Mouse (Mus musculus) duodenum, adult 2 months (tissue): ENCODE data around the gene P3h3. TPM values are rescaled to one million over a fixed set of nuclear protein-coding genes. Genes with fewer than 3 reads are reported as not detected.

Experiments
- polyA plus RNA-seq: library from polyadenylated mRNA; depleted of rRNA; stranded (reverse); fragments of >200 nt; gene quantifications from 2 replicates; pipeline ENCODE4 v1.2.3, GENCODE M21; 2012; ENCODE audit warnings: low replicate concordance; rRNA removed

P3h3 gene
- 5.8 and 11.2 TPM in 2 replicates for polyA plus RNA-seq

DNA sequence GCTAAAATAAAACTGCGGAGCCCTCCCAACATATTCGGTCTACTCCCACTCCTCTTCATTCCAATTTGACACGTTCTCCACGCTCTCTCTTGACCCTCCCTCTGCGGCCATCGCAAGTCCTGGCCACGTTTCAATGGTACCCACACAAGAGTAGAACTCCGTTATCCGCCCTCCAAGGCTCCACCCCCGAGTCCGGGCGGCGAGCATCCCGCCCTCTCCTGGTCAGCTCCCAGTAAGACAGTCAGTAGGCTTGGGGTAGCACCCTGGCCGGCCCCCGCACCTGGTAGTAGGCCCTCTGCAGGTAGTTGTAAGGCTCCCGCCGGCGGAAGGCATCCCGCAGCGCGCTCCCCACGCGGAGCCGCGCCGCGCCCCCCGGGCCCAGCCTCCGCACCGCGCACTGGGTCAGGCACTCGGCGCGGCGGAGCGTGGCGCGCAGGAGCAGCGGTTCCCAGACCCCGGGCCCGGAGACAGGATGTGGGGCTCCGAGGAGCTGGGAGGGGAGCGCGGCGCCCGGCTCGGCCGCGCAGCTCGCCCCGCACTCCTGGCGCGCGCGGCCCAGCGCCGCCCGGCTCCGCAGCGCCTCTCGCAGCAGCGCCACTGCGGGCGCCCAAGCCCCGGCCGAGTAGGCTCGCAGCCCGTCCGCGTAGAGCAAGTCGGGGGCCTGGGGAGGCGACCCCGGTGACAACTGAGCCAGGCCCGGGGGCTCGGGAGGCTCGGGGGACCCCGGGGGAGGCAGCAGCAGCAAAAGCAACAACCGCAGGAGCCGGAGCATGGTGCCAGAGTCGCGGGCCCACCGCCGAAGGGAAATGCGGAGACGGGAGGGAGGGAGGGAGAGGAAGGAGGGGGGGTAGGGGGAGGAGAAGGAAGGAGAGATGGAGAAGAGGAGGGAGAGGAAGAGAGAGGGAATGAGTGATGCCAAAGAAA is at the start of gene P3h3:
Gene P3h3 (minus strand): TSS at position 837 of the 924 bp plus-strand sequence.

DNA sequence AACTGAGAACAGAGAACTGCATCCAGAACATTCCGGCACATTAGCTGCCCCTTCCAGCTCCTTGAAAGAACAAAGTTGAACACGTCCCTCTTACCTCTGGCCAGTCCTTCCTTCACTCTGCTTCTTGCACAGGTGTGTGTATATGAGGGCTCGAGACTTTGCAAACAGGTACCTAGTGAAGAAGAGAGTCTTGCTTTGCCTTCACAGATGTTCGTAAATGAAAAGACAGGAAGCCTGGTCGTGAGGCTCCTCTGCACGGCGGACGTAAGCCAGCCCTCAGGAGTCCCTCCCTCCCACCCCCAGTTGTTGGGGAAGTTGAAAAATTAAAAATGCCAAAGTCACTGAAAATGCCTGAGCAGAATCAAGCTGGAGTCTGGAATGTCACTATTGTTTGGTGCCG is 30.4 kb upstream of the P3h3 start, which contains the start of gene Cd4:
Gene Cd4 (minus strand): TSS at position 236 of the 400 bp plus-strand sequence.

DNA sequence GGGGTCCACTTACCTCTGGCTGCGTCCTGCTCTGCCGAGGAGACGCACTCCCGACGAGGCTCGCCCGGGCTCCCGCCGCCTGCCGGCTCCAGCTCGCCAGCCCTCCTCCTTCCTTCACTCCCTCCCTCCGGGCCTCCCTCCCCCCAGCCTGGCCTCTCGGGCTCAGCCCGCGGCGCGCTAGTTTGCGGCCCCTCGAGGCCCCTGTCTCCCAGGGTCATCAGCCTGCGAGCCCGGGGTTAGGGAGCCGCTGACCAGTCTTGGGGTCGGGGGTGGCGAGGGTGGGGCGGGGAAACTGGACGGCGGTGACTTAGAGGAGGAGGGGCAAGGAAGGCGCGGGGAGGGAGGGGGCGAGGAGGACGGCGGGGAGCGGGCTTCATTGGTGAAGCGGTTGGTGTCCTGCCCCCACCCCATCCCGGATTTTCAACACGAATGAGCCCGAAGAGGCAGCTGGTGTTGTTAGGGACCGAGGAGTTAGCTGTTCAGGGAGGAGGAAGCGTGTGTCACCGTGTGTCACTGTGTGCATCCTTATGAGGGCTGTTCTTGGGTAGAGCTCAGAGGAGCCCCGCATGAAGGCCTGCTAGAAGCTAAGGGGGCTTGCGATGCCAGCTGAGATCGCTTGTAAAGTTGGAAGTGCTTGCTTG is 6.2 kb upstream of the P3h3 start, which contains the start of gene Gpr162:
Gene Gpr162 (minus strand): TSS at position 326 of the 641 bp plus-strand sequence.

DNA sequence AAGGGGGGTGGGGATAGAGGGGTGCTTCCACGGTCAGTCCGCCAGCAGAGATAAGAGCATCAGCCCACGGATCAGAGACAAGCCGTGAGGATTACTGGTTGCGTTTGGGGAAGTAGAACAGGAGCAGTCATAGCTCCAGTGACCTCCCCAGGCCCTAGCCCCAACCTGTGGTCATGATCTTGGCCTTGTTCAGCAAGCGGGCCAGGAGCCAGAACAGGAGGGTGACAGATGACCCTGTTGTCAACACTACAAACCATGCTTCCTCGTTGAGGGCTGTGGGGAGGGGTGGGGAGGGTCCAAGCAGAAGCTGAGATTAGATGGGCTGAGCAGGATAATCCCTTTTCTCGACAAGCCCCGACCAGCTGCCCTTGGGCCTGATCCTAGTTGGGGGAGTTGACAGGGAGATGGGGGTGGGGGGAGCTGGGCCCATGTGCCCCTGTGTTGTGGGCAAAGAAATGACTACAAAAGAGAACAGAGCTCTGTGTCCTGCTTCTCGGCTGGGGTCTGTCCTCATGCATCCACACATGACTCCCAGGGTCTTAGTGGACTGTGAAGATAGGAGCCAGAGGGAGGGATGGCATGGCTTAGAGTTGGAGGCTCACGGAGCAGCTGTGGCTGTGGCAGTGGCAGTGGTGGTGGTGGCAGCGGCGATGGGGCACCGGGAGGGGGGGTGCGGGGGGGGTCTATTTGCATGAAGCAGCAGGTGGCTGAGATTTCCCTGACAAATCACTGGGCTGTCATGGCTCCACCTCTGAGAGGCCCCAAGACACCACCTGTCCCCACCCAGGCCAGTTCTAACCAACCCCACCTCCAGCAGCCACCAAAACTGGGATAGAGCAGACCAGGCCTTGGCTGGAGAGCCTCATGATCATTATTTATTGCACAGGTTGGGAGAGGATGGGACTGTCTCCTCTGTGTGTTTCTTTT is 17.0 kb downstream of the P3h3 start, which contains the start of gene Gnb3:
Gene Gnb3 (minus strand): TSS at position 35 of the 927 bp plus-strand sequence.

DNA sequence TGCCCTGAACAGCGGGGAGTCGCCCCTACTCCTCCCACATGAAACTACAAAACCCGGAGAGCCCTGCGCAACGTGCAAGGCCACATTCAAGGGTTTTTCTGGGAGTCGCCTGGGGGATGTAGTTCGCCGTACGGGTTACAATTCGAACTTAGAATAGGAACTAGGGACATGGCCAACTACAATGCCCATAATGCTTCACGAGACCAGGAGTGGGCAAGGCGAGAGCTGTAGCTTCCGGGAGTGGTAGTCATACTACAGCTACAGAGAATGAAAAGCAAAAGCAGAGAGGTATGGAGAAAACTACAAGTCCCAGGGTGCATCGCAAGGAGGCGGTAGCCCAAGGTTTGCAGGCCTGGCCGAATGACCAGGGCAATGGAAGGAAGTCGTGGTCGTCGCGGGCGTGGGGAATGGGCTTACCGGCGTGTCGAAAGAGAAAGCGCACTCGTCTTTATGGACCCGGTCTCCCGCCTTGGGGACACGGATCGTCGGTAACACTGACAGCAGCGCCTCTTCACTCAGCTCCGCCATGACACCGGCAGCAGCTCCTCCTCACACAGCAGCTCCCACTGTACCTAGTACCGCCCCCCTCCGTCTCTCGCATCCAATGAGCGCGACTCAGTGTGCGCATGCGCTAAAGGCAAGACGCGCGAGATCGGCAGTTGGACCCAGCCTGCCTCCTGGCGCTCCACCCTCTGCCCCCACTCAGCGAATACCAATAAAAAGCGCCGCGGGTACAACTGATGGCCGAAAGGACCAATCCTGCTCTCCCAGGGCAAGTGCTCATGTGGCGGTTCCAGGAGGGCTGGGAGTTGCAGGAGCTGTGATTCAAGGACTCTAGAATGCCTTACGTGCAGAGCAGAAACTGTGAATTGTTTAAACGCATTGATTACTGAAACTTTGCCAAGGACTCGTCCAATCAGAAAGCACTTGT is 28.4 kb downstream of the P3h3 start, which contains the start of the genes Usp5 and Cdca3:
Gene Usp5 (minus strand): TSS at position 617 of the 931 bp plus-strand sequence.
Gene Cdca3 (plus strand): TSS at position 680 of the 931 bp plus-strand sequence.

DNA sequence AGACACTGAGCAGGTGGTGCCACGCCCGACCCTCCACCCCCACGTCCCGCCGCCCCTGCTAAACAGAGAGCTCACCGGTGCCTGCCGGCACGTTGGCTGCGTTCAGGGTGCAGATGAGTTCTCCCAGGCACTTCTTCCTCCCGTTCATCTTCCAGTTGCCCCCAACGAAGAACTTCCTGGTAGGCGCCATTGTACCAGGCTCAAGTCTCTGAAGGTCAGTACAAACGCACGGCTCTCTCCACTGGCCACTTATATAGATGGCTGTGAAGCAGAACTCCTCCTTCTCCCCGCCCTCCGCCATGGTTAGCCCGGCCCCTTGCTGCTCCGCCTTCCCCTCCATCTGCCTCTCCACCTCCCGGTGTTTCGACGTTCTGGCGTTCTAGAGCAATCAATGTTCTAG is 43.6 kb downstream of the P3h3 start, which contains the start of gene Tpi1:
Gene Tpi1 (minus strand): TSS at position 364 of the 400 bp plus-strand sequence.

DNA sequence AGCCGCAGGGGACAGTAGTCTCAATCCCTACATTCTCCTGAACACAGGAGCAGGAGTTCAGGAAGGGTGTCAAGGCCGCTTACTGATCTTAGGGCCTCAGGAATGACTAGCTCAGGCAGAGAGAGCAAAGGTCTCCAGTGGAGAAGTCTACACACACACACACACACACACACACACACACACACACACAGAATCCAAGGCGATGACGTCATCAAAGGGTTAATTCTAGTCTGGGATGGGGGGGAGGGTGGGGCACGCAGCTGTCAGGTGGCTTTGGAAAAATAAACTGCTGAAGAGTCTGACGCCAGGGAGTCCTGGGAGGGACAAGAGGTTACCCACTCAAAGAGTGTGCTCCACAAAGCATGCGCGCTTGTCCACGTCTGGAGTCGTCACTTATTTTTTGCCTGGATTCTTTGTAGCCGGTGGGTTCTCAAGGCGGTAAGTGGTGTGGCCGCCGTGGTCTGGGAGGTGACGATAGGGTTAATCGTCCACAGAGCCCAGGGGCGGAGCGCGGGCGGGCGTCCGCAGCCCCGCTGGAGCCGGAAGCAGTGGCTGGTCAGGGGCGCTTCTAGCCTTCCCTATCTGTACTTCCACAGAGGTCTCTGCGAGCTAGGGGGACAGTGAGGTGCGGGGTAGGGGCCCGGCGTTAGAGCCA is 49.1 kb downstream of the P3h3 start, which contains the start of gene Spsb2:
Gene Spsb2 (plus strand): TSS at position 304 of the 655 bp plus-strand sequence.

Other genes with a start within 250 kb of the P3h3 start
- gene C1s2, start 221.7 kb downstream of the P3h3 start, polyA plus RNA-seq: not detected in 2 replicates
- 200 and 320 TPM in 2 replicates for gene Lpcat3, start 194.7 kb downstream of the P3h3 start, polyA plus RNA-seq
- gene Emg1, start 145.6 kb downstream of the P3h3 start, polyA plus RNA-seq: 21.0 and 23.1 TPM in 2 replicates
- 163 and 179 TPM in 2 replicates for gene Phb2, start 145.4 kb downstream of the P3h3 start, polyA plus RNA-seq
- gene Ptpn6, start 119.0 kb downstream of the P3h3 start, polyA plus RNA-seq: 18.0 and 22.1 TPM in 2 replicates
- 113 and 151 TPM in 2 replicates for gene Grcc10, start 116.4 kb downstream of the P3h3 start, polyA plus RNA-seq
- gene Gm45234, start 101.7 kb downstream of the P3h3 start, polyA plus RNA-seq: not detected in 2 replicates
- 60.0 and 70.5 TPM in 2 replicates for gene Atn1, start 101.2 kb downstream of the P3h3 start, polyA plus RNA-seq
- 2.6 and 3.2 TPM in 2 replicates for gene Eno2, start 88.1 kb downstream of the P3h3 start, polyA plus RNA-seq
- gene Lrrc23, start 78.0 kb downstream of the P3h3 start, polyA plus RNA-seq: 0.09 and 0.30 TPM in 2 replicates
- 21.3 and 42.0 TPM in 2 replicates for gene Spsb2, start 49.1 kb downstream of the P3h3 start, polyA plus RNA-seq
- 448 and 753 TPM in 2 replicates for gene Tpi1, start 43.5 kb downstream of the P3h3 start, polyA plus RNA-seq
- gene Usp5, start 28.3 kb downstream of the P3h3 start, polyA plus RNA-seq: 41.6 and 63.1 TPM in 2 replicates
- gene Cdca3, start 28.2 kb downstream of the P3h3 start, polyA plus RNA-seq: 53.1 and 53.5 TPM in 2 replicates
- 0.14 and 0.31 TPM in 2 replicates for gene Gnb3, start 17.5 kb downstream of the P3h3 start, polyA plus RNA-seq
- gene Gpr162, start 6.2 kb upstream of the P3h3 start, polyA plus RNA-seq: 0.65 and 1.6 TPM in 2 replicates
- 2.8 and 4.7 TPM in 2 replicates for gene Cd4, start 30.5 kb upstream of the P3h3 start, polyA plus RNA-seq
- gene Lag3, start 54.0 kb upstream of the P3h3 start, polyA plus RNA-seq: 3.0 and 7.5 TPM in 2 replicates
- gene Ptms, start 62.4 kb upstream of the P3h3 start, polyA plus RNA-seq: 874 and 2,100 TPM in 2 replicates
- gene Mlf2, start 73.6 kb upstream of the P3h3 start, polyA plus RNA-seq: 369 and 581 TPM in 2 replicates
- gene Cops7a, start 107.8 kb upstream of the P3h3 start, polyA plus RNA-seq: 120 and 168 TPM in 2 replicates
- 3.2 and 4.2 TPM in 2 replicates for gene Pianp, start 138.9 kb upstream of the P3h3 start, polyA plus RNA-seq
- 34.6 and 47.6 TPM in 2 replicates for gene Zfp384, start 151.4 kb upstream of the P3h3 start, polyA plus RNA-seq
- 32.0 and 39.8 TPM in 2 replicates for gene Ing4, start 182.0 kb upstream of the P3h3 start, polyA plus RNA-seq
- 11.1 and 17.9 TPM in 2 replicates for gene Acrbp, start 191.9 kb upstream of the P3h3 start, polyA plus RNA-seq
- gene Lpar5, start 210.2 kb upstream of the P3h3 start, polyA plus RNA-seq: 129 and 167 TPM in 2 replicates
- 19.3 and 20.9 TPM in 2 replicates for gene Chd4, start 238.2 kb upstream of the P3h3 start, polyA plus RNA-seq